Mouse (Mus musculus): ENCODE results near the gene Cacna2d3.

- TF ChIP-seq CTCF (IDR thresholded peaks at IDR 0.05; ENCODE audit: low read depth) = no peak
- no peak for TF ChIP-seq EP300 (IDR thresholded peaks at IDR 0.05; ENCODE audit: low read depth)
Measured at GRCm38 (mm10) chr14:28966881-28967280, 754.8 kb downstream of the Cacna2d3 start.

All from heart, postnatal 0 days (tissue).